Mouse (Mus musculus): ENCODE data around the gene Rhobtb3. TPM values are rescaled to one million over a fixed set of nuclear protein-coding genes. Genes with fewer than 3 reads are reported as not detected.

The Rhobtb3 gene
- 2.6 and 4.3 TPM in 2 replicates for polyA plus RNA-seq (2012; rRNA removed)

GRCm38 (mm10) chr13:75943189-75944043 is at the start of gene Rhobtb3:
Gene Rhobtb3, minus strand, starts transcription at chr13:75943925.

GRCm38 (mm10) chr13:75966850-75967249 is 23.1 kb upstream of the Rhobtb3 start, which contains the start of gene Spata9:
Gene Spata9, plus strand, starts transcription at chr13:75967150.

GRCm38 (mm10) chr13:75839719-75840481 is 103.8 kb downstream of the Rhobtb3 start, which contains the start of gene Glrx:
Gene Glrx, plus strand, starts transcription at chr13:75839868.

Other genes with a start within 250 kb of the Rhobtb3 start
- gene Ell2, start 237.2 kb downstream of the Rhobtb3 start, polyA plus RNA-seq (2012; rRNA removed), result 2.8 and 3.1 TPM in 2 replicates
- gene Glrx, start 104.1 kb downstream of the Rhobtb3 start, polyA plus RNA-seq (2012; rRNA removed), result 24.2 and 28.4 TPM in 2 replicates
- gene Spata9, start 23.2 kb upstream of the Rhobtb3 start, polyA plus RNA-seq (2012; rRNA removed), result not detected in 2 replicates
- 1.2 and 1.8 TPM in 2 replicates for gene Rfesd, start 74.8 kb upstream of the Rhobtb3 start, polyA plus RNA-seq (2012; rRNA removed)
- 0.08 and 0.12 TPM in 2 replicates for gene Gpr150, start 113.1 kb upstream of the Rhobtb3 start, polyA plus RNA-seq (2012; rRNA removed)
- gene Arsk, start 154.7 kb upstream of the Rhobtb3 start, polyA plus RNA-seq (2012; rRNA removed), result 0.80 and 1.3 TPM in 2 replicates
- 4.0 and 4.2 TPM in 2 replicates for gene Ttc37, start 154.8 kb upstream of the Rhobtb3 start, polyA plus RNA-seq (2012; rRNA removed)

Data from stomach, adult 2 months (tissue).